Mouse (Mus musculus) G1E (cell line): ENCODE measurements around the gene Prdm16.

Experiments used
- CTCF ChIP-seq: IDR thresholded peaks from 2 replicates; pipeline ENCODE4 v1.5.1; 2012; ENCODE audit warnings: low read depth, low read length, inconsistent platforms, mixed read lengths
- GATA1 ChIP-seq: IDR thresholded peaks from 2 replicates; pipeline ENCODE4 v1.6.1; 2012; ENCODE audit warnings: borderline replicate concordance, low read length, inconsistent platforms, mixed read lengths
- GATA2 ChIP-seq: IDR thresholded peaks from 2 replicates; pipeline ENCODE4 v1.6.1; 2012; ENCODE audit warnings: low read depth, low read length, inconsistent platforms, borderline replicate concordance
- POLR2AphosphoS5 ChIP-seq: IDR thresholded peaks from 2 replicates; pipeline ENCODE4 v1.6.1; 2012; ENCODE audit warnings: low read depth, low read length, inconsistent platforms; ENCODE audit not compliant: insufficient replicate concordance
- TAL1 ChIP-seq: conservative IDR thresholded peaks from 2 replicates; pipeline ENCODE4 v1.6.1; 2012; ENCODE audit warnings: low read depth, low read length, inconsistent platforms, mixed read lengths

- TF ChIP-seq CTCF = no peak
- TF ChIP-seq GATA1 = no peak
- no peak for TF ChIP-seq GATA2
- no peak for TF ChIP-seq POLR2AphosphoS5
- TF ChIP-seq TAL1 = no peak
Observed at GRCm38 (mm10) chr4:154419766-154420165, 216.9 kb downstream of the Prdm16 start.
